Mouse (Mus musculus) embryo, embryonic 9.5 days (tissue): Measurements from ENCODE around the gene Mtif3.
"Not testable (repeated sequence)": the region's sequence is repeated elsewhere in the genome, so short reads cannot be mapped to it uniquely, and the experiment has no call there.

Source experiments
- DNase-seq: peaks from one replicate; pipeline ENCODE4 v3.0.0-alpha.2; 2017; ENCODE audit errors: extremely low spot score

Mtif3 gene

GRCm38 (mm10) chr5:146954576-146954975 is 9.0 kb downstream of the Mtif3 start:
- DNase-seq, result no peak

DNA sequence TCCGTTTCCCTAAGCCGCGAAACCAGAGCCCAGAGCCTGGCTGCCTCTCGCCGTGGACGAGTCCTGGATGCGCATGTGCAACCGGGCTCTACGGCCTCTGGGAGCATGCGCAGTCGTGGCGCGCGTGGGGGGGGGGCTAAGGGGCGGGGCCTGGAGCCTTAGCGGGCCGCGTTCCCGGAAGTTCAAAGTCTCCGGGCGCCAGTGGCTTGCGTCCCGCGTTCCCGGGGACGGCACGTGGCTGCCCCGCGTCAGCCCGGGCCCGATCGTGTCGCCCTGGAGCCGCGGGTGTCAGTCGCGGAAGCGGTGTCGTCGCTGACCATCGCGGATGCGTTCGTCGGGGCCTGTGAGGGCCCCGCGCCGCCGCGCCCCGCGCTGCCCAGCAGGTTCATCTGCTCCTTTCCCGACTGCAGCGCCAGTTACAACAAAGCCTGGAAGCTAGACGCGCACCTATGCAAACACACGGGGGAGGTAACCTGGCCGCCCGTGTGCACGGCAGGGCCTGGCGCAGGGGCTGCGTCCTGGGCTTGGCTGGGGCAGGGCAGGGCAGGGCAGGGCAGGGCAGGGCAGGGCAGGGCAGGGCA is 15.0 kb downstream of the Mtif3 start, which contains the start of gene Gtf3a:
Gene Gtf3a (plus strand): TSS at position 150 of the 581 bp plus-strand sequence.
- DNase-seq, result peak; percentile 95

DNA sequence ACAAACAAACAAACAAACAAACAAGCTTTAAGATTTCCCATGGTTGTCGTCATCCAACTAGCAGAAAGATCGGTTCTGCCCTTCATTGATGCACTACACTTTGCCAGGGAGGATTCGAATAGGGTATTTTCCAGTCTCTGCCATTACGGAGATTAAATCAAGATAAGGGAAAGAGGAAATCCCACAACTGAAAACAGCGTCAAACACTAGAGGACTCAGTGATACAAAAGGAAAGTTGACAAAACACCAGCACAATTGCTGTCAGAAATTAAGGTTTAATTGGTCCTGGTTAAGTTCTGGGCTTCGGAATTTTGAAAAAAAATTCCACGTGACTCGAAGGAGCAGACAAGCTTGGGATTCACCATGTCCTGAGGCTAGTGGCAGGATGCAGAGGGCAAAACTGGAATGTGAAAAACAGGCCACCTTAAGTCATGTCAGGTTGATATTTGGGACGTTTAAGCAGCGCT is 15.5 kb downstream of the Mtif3 start:
- DNase-seq, result no peak

- DNase-seq, result no peak
Observed at GRCm38 (mm10) chr5:146947497-146947896, 16.1 kb downstream of the Mtif3 start.

DNA sequence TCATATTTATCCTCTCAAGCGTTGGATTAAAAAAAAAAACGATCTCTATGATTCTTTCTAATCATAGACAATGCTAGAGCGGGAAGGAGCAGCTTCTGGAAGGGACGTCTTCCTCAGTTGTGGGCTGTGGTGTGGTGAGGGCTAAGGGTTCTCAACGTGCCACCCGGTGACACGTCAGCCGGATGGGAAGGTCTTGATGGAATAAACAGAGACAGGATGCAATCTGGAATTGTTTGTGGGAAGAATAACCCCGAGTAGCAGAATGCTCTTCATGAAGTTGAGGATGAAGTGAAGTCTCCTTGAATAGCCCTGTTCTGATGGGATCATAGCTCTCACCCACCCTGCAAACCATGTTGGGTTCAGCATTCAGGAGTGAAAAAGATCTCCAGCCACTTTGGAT is 16.9 kb downstream of the Mtif3 start:
- DNase-seq, result no peak

GRCm38 (mm10) chr5:146944568-146944967 is 19.0 kb downstream of the Mtif3 start:
- no peak for DNase-seq

- DNase-seq, result no peak
Observed at GRCm38 (mm10) chr5:146942965-146943364, 20.6 kb downstream of the Mtif3 start.

DNA sequence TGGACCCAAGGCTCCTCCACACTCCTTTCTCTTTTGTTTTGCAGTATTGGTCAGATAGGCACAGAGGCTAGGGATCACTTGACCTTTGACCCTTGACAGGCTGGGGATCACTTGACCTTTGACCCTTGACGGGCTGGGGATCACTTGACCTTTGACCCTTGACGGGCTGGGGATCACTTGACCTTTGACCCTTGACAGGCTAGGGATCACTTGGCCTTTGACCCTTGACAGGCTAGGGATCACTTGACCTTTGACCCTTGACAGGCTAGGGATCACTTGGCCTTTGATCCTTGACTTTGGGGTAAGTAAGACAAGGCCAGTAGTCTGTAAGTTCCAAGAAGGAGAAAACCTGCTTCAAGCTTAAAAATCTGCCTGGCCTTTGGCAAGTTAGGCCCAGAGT is 21.7 kb downstream of the Mtif3 start:
- not testable (repeated sequence) for DNase-seq

GRCm38 (mm10) chr5:146940219-146940618 is 23.4 kb downstream of the Mtif3 start:
- DNase-seq, result peak; percentile 49

DNA sequence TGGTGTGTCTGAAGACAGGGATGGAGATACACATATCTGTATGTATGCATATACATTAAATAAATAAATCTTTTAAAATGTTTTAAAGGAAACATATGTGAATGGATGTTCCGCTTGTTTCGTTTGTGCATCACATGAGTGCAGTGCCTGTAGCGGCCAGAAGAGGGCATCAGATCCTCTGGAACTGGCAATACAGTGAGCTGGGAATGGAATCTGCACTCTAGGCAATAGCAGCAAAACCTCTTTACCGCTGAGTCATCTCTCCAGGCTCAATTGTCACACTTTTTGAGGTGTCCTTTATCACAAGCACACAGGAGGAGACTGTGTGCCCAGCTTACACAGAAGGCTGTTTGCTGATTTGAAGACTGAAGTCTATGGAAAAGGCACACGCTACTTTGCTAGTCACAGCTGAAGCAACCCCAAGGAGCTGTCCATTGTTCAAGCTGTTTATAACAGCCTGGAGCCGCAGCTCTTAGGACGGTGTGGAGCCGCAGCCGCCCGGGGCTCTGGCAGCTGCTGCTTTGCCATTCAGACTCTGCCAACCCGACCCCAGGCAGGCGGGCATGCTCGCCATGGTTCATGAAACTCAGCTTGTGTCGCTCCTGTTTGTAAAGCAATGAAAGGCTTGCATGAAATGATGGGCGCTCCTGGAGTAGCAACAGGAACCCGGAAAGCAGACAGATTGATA is 24.3 kb downstream of the Mtif3 start:
- no peak for DNase-seq

DNA sequence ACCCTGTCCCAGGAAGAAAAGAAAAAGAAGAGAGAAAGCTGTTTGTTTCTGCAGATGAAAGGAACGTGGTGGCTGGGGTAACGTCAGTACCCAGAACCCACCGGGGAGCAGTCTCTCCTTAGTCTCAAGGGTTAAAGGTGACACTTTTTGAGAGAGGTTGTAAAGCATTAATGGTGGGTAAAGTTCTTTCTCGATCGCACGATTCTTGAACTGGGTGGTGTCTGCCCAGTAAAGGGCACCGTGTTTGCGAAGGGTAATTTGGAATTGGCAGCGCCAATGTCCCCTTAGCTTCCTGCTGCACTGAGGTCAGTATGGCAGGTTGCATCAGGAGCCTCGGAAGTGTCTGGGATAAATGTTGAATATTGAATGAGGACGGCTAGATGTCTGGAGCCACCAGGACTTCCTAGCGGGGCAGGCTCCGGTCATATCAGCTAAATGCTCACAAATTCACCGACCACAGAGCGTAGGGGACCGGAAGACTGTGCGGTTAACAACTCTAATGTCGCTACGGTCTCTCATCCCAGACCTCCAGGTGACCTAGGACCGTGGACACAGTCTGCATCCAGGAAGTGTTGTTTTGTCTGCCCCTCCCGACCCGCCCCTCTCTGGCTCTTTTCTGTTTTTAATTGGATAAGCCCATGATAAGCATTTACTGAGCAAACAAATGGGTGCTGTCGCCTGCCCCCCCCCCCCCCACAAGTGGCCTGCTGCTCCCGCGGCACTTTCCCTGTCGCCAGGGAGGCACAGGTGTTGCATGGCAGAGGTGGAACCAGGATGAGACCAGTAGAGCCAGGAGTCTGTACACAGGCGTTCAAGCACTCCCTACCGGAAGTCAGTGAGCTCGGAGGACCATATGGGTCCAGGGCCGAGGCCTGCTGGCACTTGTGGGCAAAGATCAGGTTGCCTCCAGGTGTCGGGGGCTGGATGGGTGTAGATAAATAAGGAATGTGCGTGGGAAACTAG is 25.8 kb downstream of the Mtif3 start:
- DNase-seq, result no peak

DNA sequence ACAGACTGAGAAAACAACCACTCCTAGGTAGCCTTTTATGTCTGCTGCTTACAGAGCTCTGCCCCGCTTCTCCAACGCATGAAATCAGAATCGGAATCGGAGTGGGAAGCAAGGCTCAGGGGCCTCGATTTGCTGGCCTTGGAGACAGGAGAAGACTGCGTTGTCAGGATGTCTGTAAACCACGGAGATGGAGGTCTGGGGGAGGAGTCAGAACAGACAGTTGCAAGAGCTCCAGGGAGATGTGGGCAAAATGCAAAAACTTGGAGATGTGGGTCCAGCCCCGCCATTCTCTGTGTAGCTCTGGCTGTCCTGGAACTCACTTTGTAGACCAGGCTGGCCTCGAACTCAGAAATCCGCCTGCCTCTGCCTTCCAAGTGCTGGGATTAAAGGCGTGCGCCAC is 30.1 kb downstream of the Mtif3 start:
- DNase-seq, result no peak

- DNase-seq, result no peak
Observed at GRCm38 (mm10) chr5:146931904-146932553, 31.6 kb downstream of the Mtif3 start.

DNA sequence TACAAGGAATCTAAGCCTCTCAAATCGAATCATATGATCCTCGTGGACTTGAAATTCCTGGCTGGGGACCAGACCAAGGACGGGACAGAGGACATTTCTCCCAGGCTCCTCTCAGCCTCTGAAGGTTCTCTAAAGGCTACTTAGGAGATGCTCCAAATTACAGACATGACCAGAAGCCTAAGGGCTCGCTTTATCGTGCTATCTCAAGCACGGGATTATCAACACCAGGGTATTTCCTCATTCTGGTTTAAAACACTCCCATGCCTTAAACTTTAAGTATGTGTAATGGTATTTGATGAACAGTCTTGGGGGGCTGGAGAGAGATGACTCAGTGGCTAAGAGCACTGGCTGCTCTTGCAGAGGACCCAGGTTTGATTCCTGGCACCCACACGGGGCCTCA is 32.2 kb downstream of the Mtif3 start:
- DNase-seq, result no peak

DNA sequence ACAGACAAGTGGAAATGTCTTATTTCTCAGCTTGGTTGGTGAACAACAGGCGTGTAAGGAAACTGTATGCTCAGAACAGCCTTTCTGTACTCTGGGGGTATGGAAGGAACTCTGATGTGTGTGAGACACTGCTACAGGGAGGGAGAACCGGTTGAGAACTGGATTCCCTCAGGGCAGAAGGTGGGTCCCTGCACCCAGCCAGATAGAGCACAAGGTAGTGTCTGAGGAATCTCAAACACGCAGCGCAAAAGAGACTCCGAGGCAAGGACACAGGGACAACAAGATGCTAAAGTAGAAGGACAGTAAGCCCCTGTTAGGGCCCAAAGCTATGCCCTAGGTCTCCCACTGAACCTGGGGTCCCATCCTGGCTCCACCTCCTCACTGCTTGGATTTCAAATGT is 36.9 kb downstream of the Mtif3 start:
- DNase-seq, result no peak

- DNase-seq, result no peak
Observed at GRCm38 (mm10) chr5:146923547-146923946, 40.1 kb downstream of the Mtif3 start.

DNA sequence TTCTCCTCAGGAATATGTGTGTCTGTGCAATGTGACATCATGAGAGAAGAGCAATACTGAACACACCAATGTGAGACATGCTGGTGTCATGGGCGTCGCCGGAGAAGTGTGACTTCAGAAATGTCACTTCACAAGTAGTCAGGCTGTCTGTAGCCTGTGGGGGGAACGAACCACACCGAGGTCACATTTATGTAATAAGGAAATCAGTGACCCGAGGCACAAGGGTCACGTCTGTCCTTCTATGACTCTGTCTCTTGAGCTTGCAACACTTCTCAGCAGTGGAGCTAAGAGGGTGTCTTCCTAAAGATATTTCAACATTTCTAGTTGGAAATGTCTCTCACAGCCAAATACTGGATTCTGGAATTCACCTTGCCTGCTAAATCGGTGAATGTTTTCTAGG is 42.4 kb downstream of the Mtif3 start:
- DNase-seq, result no peak

DNA sequence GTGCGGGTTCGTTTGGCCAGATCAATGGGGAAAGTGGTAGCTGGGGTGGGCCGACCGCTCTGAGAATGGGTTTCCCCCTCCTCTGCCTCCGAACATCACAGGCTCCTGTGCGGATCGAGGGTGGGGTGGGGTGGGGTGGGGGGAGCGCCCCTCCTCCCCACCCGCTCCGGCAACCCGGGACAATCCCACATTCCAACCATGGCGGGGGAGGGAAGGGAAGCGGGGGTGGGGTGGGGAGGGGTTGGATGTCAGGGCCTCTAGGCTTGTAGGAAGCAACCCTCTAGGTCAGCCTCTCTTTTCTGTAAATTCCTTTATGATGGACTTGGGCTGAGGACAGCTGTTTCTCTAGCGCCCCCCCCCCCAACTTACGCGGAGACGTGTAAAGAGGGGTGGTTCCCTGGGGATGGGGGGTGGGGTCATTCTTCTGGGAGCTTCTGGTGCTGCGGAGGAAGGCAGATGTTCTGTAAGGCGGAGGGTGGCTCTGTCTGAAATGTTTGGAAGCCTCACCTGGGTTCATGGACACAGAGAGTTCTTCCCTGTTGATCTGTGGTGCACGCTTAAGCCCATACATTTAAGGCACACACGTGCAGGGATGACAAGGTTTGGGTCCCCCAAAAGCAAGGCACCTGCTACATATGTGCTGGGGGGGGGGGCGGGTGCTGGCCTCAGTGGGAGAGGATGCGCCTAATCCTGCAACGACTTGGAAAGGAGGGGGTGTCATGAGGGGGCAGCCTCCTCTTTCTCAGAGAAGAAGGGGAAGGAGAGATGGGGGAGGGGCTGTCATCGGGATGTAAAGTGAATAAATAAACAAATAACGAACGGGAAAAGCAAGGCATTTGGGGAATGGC is 43.1 kb downstream of the Mtif3 start:
- DNase-seq, result peak; percentile 44

DNA sequence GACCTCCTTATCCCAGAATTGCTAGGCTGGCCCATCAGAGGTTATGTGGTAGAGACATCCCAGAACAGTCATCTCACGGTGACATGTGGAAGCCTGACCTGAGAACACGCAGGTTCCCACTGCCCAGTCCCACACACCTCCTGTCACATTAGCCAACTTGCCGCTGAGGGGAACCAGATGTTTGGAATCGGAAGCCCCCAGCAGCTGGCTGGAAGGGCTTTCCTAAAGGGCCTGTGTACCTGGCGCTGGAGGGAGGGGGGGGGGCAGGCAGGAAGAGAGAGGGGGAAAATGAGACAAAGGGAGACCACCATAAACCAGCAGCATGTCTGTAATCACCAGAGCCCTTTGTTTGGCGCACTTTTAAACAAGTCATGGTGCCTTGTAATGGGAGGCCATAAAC is 43.7 kb downstream of the Mtif3 start:
- DNase-seq, result peak; percentile 45

- not testable (repeated sequence) for DNase-seq
Observed at GRCm38 (mm10) chr5:146917357-146917756, 46.2 kb downstream of the Mtif3 start.

- no peak for DNase-seq
Observed at GRCm38 (mm10) chr5:146916806-146917205, 46.8 kb downstream of the Mtif3 start.
